In the genomic region with DNA sequence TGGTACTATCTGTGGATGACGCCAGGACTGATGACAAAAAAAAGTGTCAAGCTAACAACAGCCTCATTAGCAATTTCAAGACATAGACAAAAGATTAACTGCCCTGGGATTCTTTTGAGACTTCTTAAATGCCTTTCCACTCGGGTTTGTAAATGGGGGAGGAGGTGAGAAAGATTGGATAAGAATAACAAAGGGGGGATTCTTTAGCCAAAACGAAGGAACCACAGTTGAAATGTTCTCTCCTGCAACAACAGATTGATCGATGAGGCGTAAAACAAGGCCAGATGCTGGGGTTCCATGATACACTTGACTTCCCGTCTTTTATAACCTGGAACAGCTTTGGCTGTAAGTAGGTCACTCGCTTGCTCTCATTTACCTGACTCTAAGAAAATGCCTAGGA, we compare ENCODE assay signal across 25 mouse cellular contexts. TPM values are rescaled to one million over a fixed set of nuclear protein-coding genes. Genes with fewer than 3 reads are reported as not detected.
DNase-seq lines count a peak whose midpoint lies in the region; ATAC-seq and TF ChIP-seq lines count a peak whose summit lies in the region.
"Had no signal": no experiment of that assay in that cellular context is flagged by ENCODE, and none has a peak within 500 bp of the region (broad histone marks: within the 10 kb centered on the region; RNA-seq: fewer than 3 reads in every experiment).

No protein-coding gene starts in this region.

- H3K9me3 ChIP-seq in hindbrain, embryonic 11.5 days (ENCODE audit: control insufficient read depth, low read length): no peaks in the 10 kb centered on the region
- no peaks in the 10 kb centered on the region for H3K9me3 ChIP-seq in hindbrain, embryonic 13.5 days
- H3K9me3 ChIP-seq in E14TG2a.4 (ENCODE audit: low read length) (no peaks in the 10 kb centered on the region), ES-E14 (ENCODE audit: control insufficient read depth, insufficient read depth, low read depth, low read length) (no peaks in the 10 kb centered on the region)
- no peaks in the 10 kb centered on the region for H3K9me3 ChIP-seq in forebrain, postnatal 0 days (ENCODE audit: low read length)
- H3K9me3 ChIP-seq: embryonic facial prominence, embryonic 13.5 days; forebrain, embryonic 15.5 days; G1E; heart, embryonic 10.5 days; hindbrain, embryonic 15.5 days; limb, embryonic 15.5 days had no signal

- no peak for ATAC-seq in hindbrain, embryonic 11.5 days (ENCODE audit: low FRiP score)
- ATAC-seq in hindbrain, embryonic 13.5 days (ENCODE audit: low FRiP score): no peak
- no peak for ATAC-seq in forebrain, postnatal 0 days
- ATAC-seq: forebrain, embryonic 15.5 days; intestine, postnatal 0 days; lung, postnatal 0 days had no signal

- H3K4me2 ChIP-seq in hindbrain, embryonic 11.5 days (replicated peaks; ENCODE audit: low read depth, low read length): no peak overlapping the region
- no peak overlapping the region for H3K4me2 ChIP-seq in hindbrain, embryonic 13.5 days
- H3K4me2 ChIP-seq in forebrain, postnatal 0 days (ENCODE audit: low read depth): no peak overlapping the region
- H3K4me2 ChIP-seq: embryonic facial prominence, embryonic 13.5 days; forebrain, embryonic 15.5 days; hindbrain, embryonic 15.5 days; limb, embryonic 15.5 days had no signal

- no peak overlapping the region for H3K4me3 ChIP-seq in hindbrain, embryonic 11.5 days (ENCODE audit: low read depth, low read length)
- no peak overlapping the region for H3K4me3 ChIP-seq in hindbrain, embryonic 13.5 days
- H3K4me3 ChIP-seq in E14TG2a.4 (replicated peaks; ENCODE audit: low read length): peak overlapping the region; percentile 63
- peak overlapping the region; percentile 10 to 14; a peak in 2 of 4 replicates for H3K4me3 ChIP-seq in ES-E14 (ENCODE audit: insufficient read depth in 1 of 2, low read depth in 1 of 2, low read length in 2 of 2, poor library complexity in 1 of 2, severe bottlenecking in 1 of 2)
- no peak overlapping the region for H3K4me3 ChIP-seq in forebrain, postnatal 0 days (ENCODE audit: low read depth, low read length)
- H3K4me3 ChIP-seq: embryonic facial prominence, embryonic 13.5 days; forebrain, embryonic 15.5 days; heart, embryonic 10.5 days; hindbrain, embryonic 15.5 days; limb, embryonic 15.5 days; myocyte had no signal

- H3K27ac ChIP-seq in hindbrain, embryonic 11.5 days (ENCODE audit: low read depth, low read length): no peak overlapping the region
- H3K27ac ChIP-seq in hindbrain, embryonic 13.5 days: no peak overlapping the region
- H3K27ac ChIP-seq in ES-E14 (ENCODE audit: insufficient read depth, low read depth, low read length, poor library complexity, severe bottlenecking): peak overlapping the region; percentile 31; the same call in 1 of the 2 replicates
- H3K27ac ChIP-seq in forebrain, postnatal 0 days (ENCODE audit: low read depth, low read length): no peak overlapping the region
- H3K27ac ChIP-seq: embryonic facial prominence, embryonic 13.5 days; forebrain, embryonic 15.5 days; heart, embryonic 10.5 days; hindbrain, embryonic 15.5 days; limb, embryonic 15.5 days had no signal

- H3K27me3 ChIP-seq in hindbrain, embryonic 11.5 days (ENCODE audit: control insufficient read depth, insufficient read depth, low read length): 0 out of 2 replicates have a peak, but pooled peaks cover 2% of the 10 kb centered on the region
- H3K27me3 ChIP-seq in hindbrain, embryonic 13.5 days: 0 out of 2 replicates have a peak, but pooled peaks cover under 1% of the 10 kb centered on the region
- no peaks in the 10 kb centered on the region for H3K27me3 ChIP-seq in E14TG2a.4 (ENCODE audit: insufficient read depth, low read length)
- H3K27me3 ChIP-seq in forebrain, postnatal 0 days (ENCODE audit: insufficient read depth, low read length): no peaks in the 10 kb centered on the region
- H3K27me3 ChIP-seq: forebrain, embryonic 15.5 days had no signal

- in situ Hi-C loops in ES-E14 (cut with MboI; ENCODE audit: low sequenced_read_pairs in 2 of 2, unreplicated experiment in 2 of 2): loop anchor here (5.0 to 25.0 kb wide), 3 partner anchors 33 to 513 kb away; partner anchors contain the start of gene Pten (in 1 of the 2)

- H3K4me1 ChIP-seq in hindbrain, embryonic 11.5 days (replicated peaks; ENCODE audit: control insufficient read depth, insufficient read depth, low read length): peaks cover 6% of the 10 kb centered on the region; the same call in 1 of the 2 replicates
- peaks cover 14% of the 10 kb centered on the region for H3K4me1 ChIP-seq in hindbrain, embryonic 13.5 days (replicated peaks)
- H3K4me1 ChIP-seq in E14TG2a.4 (replicated peaks; ENCODE audit: low read depth, low read length) (peaks cover 63% of the 10 kb centered on the region), ES-E14 (ENCODE audit: control insufficient read depth in 2 of 2, insufficient read depth in 2 of 2, low read length in 2 of 2, poor library complexity in 1 of 2) (peaks cover 7 to 24% of the 10 kb centered on the region in 2 experiments)
- no peaks in the 10 kb centered on the region; the same call in 1 of the 2 replicates for H3K4me1 ChIP-seq in forebrain, postnatal 0 days (ENCODE audit: insufficient read depth)

- no peak overlapping the region for H3K9ac ChIP-seq in hindbrain, embryonic 11.5 days (ENCODE audit: low read depth, low read length)
- H3K9ac ChIP-seq in hindbrain, embryonic 13.5 days: no peak overlapping the region
- H3K9ac ChIP-seq in ES-E14 (ENCODE audit: insufficient read depth, low read depth, low read length, poor library complexity, severe bottlenecking): no peak overlapping the region; the same call in 1 of the 2 replicates
- H3K9ac ChIP-seq in forebrain, postnatal 0 days: no peak overlapping the region
- H3K9ac ChIP-seq: embryonic facial prominence, embryonic 13.5 days; forebrain, embryonic 15.5 days; hindbrain, embryonic 15.5 days; limb, embryonic 15.5 days had no signal

- TF ChIP-seq CTCF in E14TG2a.4 (conservative IDR thresholded peaks at IDR 0.05; ENCODE audit: low read length): no peak
- TF ChIP-seq CTCF in forebrain, postnatal 0 days (IDR thresholded peaks at IDR 0.05; ENCODE audit: low read depth): no peak

- no peaks in the 10 kb centered on the region for H3K36me3 ChIP-seq in hindbrain, embryonic 11.5 days (ENCODE audit: control insufficient read depth, insufficient read depth, low read length)
- H3K36me3 ChIP-seq in hindbrain, embryonic 13.5 days: no peaks in the 10 kb centered on the region
- H3K36me3 ChIP-seq in E14TG2a.4 (ENCODE audit: insufficient read depth, low read length) (no peaks in the 10 kb centered on the region), ES-E14 (ENCODE audit: control insufficient read depth, insufficient read depth, low read length, poor library complexity, severe bottlenecking) (no peaks in the 10 kb centered on the region)
- H3K36me3 ChIP-seq in forebrain, postnatal 0 days (ENCODE audit: insufficient read depth): no peaks in the 10 kb centered on the region
- H3K36me3 ChIP-seq: embryonic facial prominence, embryonic 13.5 days; forebrain, embryonic 15.5 days; G1E; heart, embryonic 10.5 days; hindbrain, embryonic 15.5 days; limb, embryonic 15.5 days had no signal

- WGBS in hindbrain, embryonic 11.5 days: 10% methylated on average over 7 of the region's 7 CpGs
- WGBS in hindbrain, embryonic 13.5 days: 11% methylated on average over 7 of the region's 7 CpGs
- WGBS in forebrain, postnatal 0 days: 16% methylated on average over 7 of the region's 7 CpGs

- peak; percentile 32 for DNase-seq in hindbrain, embryonic 11.5 days (ENCODE audit: low spot score)
- no peak for DNase-seq in ES-E14 (ENCODE audit: low read depth, low spot score)
- DNase-seq in embryo, embryonic 9.5 days (ENCODE audit: extremely low spot score): peak; percentile 45
- DNase-seq in lung, postnatal 36 days: no peak
- no peak for DNase-seq in right cerebral cortex, postnatal 25 days
- DNase-seq in forebrain, postnatal 0 days: no peak
- DNase-seq: adrenal gland, postnatal 36 days; B cell, adult 2 months; cerebellum, adult 18-20 months; cerebellum, postnatal 25 days; heart, postnatal 10 days; midbrain, embryonic 14.5 days; right cerebral cortex, adult 18-20 months; thymus, postnatal 14 days had no signal

TF ChIP-seq in ES-E14, 5 proteins besides CTCF, POLR2A, EP300 and RAD21:
- no peak for TF ChIP-seq HCFC1 (IDR thresholded peaks at IDR 0.05; ENCODE audit: borderline replicate concordance, insufficient read depth, low read length)
- no peak for TF ChIP-seq ZC3H11A (IDR thresholded peaks at IDR 0.05; ENCODE audit: borderline replicate concordance, low read depth, low read length)
- TF ChIP-seq MAFK (IDR thresholded peaks at IDR 0.05; ENCODE audit: insufficient read depth, low read depth, low read length): no peak
- peak; percentile 47; the same call in 1 of the 2 replicates for TF ChIP-seq ZNF384 (IDR thresholded peaks at IDR 0.05; ENCODE audit: low read depth, low read length)
- peak; percentile 43; the same call in 1 of the 2 replicates for TF ChIP-seq CHD2 (IDR thresholded peaks at IDR 0.05; ENCODE audit: low read depth, low read length)

RNA-seq across cellular contexts. Expression of gene Atad1, which starts 15.8 kb away (rescaled TPM):
- polyA plus RNA-seq in hindbrain, embryonic 11.5 days (2014; fragmentation: Nextera tagmentation; extraction: Ambion mirVana): 110 and 113 TPM in 2 replicates
- polyA plus RNA-seq in hindbrain, embryonic 13.5 days (2015; fragmentation: Nextera tagmentation; extraction: Ambion mirVana): 125 TPM in 2 replicates
- 84.9 and 99.0 TPM in 2 replicates for total RNA-seq in ES-E14 (2012; rRNA removed)
- 135 and 173 TPM in 2 replicates for total RNA-seq in forebrain, postnatal 0 days (2014; rRNA removed)
- polyA plus RNA-seq in forebrain, postnatal 0 days (2015; fragmentation: Nextera tagmentation; extraction: Ambion mirVana): 119 and 121 TPM in 2 replicates

RNA-seq across cellular contexts. Expression of gene Pten, which starts 33.5 kb away (rescaled TPM):
- 8.5 and 14.2 TPM in 2 replicates for polyA plus RNA-seq in hindbrain, embryonic 11.5 days (2014; fragmentation: Nextera tagmentation; extraction: Ambion mirVana)
- polyA plus RNA-seq in hindbrain, embryonic 13.5 days (2015; fragmentation: Nextera tagmentation; extraction: Ambion mirVana): 11.1 and 12.4 TPM in 2 replicates
- total RNA-seq in ES-E14 (2012; rRNA removed): 70.8 and 76.5 TPM in 2 replicates
- total RNA-seq in forebrain, postnatal 0 days (2014; rRNA removed): 105 and 122 TPM in 2 replicates
- polyA plus RNA-seq in forebrain, postnatal 0 days (2015; fragmentation: Nextera tagmentation; extraction: Ambion mirVana): 10.0 and 12.3 TPM in 2 replicates

Comparison
In these comparisons a context has a peak if more than half of its experiments do, and no peak if none do; other contexts are left out.
1. DNase-seq: peak in hindbrain, embryonic 11.5 days (single experiment) and embryo, embryonic 9.5 days (single experiment); none in ES-E14 (single experiment), lung, postnatal 36 days (single experiment), right cerebral cortex, postnatal 25 days (single experiment) and forebrain, postnatal 0 days (single experiment).
2. H3K4me3 ChIP-seq: peak in E14TG2a.4 (single experiment) and ES-E14 (2 of 2); none in hindbrain, embryonic 11.5 days (single experiment), hindbrain, embryonic 13.5 days (single experiment) and forebrain, postnatal 0 days (single experiment).